Mouse (Mus musculus): ENCODE results near the gene Fignl1. TPM values are rescaled to one million over a fixed set of nuclear protein-coding genes. Genes with fewer than 3 reads are reported as not detected.

The Fignl1 gene
- polyA plus RNA-seq, 1 experiment from 2014 or later: 23.6 TPM

GRCm38 (mm10) chr11:11841590-11841989 lies 32.8 kb upstream of the Fignl1 start:
- Histone ChIP-seq H3K9me3 (no peaks in the 10 kb centered on the region), H3K4me1 (replicated peaks) (peaks cover 17% of the 10 kb centered on the region), H3K27ac (no peak overlapping the region), H3K9ac (replicated peaks) (no peak overlapping the region), H3K4me3 (replicated peaks) (no peak overlapping the region), H3K4me2 (replicated peaks) (no peak overlapping the region), H3K36me3 (no peaks in the 10 kb centered on the region), H3K27me3 (no peaks in the 10 kb centered on the region)
- 85% methylated on average over 4 of the region's 4 CpGs for WGBS
- no peak for ATAC-seq

DNA sequence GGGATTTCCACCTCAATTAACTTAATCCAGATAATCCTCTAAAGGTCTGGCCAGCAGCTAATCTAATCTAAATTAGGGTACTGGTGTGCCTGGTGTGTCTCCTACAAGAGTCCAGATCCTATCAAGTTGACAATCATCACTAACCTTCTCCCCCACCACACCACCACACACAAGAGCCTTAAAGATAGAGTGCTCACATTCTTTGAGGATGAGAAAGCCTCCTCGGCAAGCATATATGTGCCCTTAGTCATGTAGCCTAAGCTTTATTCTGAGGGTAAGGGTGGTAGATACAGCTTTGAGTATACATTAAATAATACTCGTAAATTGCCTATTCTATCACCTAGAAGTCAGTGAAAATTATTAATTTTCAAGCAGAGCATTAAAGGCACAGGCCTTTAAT lies 32.0 kb upstream of the Fignl1 start:
- Histone ChIP-seq H3K4me3 (replicated peaks) (no peak overlapping the region), H3K9me3 (no peaks in the 10 kb centered on the region), H3K4me2 (replicated peaks) (no peak overlapping the region), H3K27ac (no peak overlapping the region), H3K36me3 (no peaks in the 10 kb centered on the region), H3K4me1 (replicated peaks) (peaks cover 22% of the 10 kb centered on the region), H3K9ac (replicated peaks) (no peak overlapping the region), H3K27me3 (no peaks in the 10 kb centered on the region)
- WGBS: 66% methylated on average over 2 of the region's 2 CpGs
- ATAC-seq: no peak

DNA sequence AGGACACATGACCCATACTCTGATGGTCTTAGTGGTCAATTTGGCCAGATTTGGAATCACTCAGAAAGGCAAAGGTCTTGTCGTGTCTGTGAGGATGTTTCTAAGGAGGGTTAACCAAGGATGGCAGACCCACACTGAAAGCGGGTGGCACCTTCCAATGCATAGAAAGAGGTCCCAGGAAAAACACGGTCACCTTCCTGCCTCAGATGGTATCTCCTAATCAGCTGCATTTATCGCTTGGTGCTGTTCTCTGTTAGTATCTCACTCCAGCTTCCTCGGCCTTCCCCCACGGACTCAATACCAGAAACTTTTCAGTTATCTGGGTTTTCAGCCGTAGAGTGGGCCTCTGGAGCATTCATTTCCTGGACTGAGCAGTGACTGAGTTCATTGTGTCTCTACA lies 31.1 kb upstream of the Fignl1 start:
- WGBS: 89% methylated on average over 7 of the region's 7 CpGs
- H3K27me3 ChIP-seq: no peaks in the 10 kb centered on the region
- H3K4me2 ChIP-seq (replicated peaks): no peak overlapping the region
- H3K36me3 ChIP-seq: no peaks in the 10 kb centered on the region
- peaks cover 19% of the 10 kb centered on the region for H3K4me1 ChIP-seq (replicated peaks)
- no peak overlapping the region for H3K9ac ChIP-seq (replicated peaks)
- no peak overlapping the region for H3K27ac ChIP-seq
- no peak for ATAC-seq
- no peak overlapping the region for H3K4me3 ChIP-seq (replicated peaks)
- no peaks in the 10 kb centered on the region for H3K9me3 ChIP-seq

- no peak for ATAC-seq
- H3K9ac ChIP-seq (replicated peaks): no peak overlapping the region
- no peak overlapping the region for H3K4me3 ChIP-seq (replicated peaks)
- H3K27me3 ChIP-seq: no peaks in the 10 kb centered on the region
- 92% methylated on average over 5 of the region's 5 CpGs for WGBS
- no peak overlapping the region for H3K4me2 ChIP-seq (replicated peaks)
- no peaks in the 10 kb centered on the region for H3K9me3 ChIP-seq
- H3K4me1 ChIP-seq (replicated peaks): peaks cover 15% of the 10 kb centered on the region; the same call in 1 of the 2 replicates
- no peaks in the 10 kb centered on the region for H3K36me3 ChIP-seq
- H3K27ac ChIP-seq: no peak overlapping the region
These were observed 28.6 kb upstream of the Fignl1 start for GRCm38 (mm10) chr11:11837384-11837783.

GRCm38 (mm10) chr11:11836713-11837370 lies 28.1 kb upstream of the Fignl1 start:
- no peak for ATAC-seq
- Histone ChIP-seq H3K9me3 (no peaks in the 10 kb centered on the region), H3K27me3 (no peaks in the 10 kb centered on the region), H3K4me1 (replicated peaks) (peaks cover 21% of the 10 kb centered on the region; the same call in 1 of the 2 replicates), H3K36me3 (no peaks in the 10 kb centered on the region), H3K4me3 (replicated peaks) (no peak overlapping the region), H3K4me2 (replicated peaks) (peak overlapping the region; percentile 18; the same call in 1 of the 2 replicates), H3K9ac (replicated peaks) (no peak overlapping the region), H3K27ac (no peak overlapping the region)
- 57% methylated on average over 18 of the region's 18 CpGs for whole genome bisulfite sequencing

- no peak for ATAC-seq
- no peak overlapping the region for H3K4me3 ChIP-seq (replicated peaks)
- H3K4me1 ChIP-seq (replicated peaks): peaks cover 24% of the 10 kb centered on the region; the same call in 1 of the 2 replicates
- H3K9ac ChIP-seq (replicated peaks): no peak overlapping the region
- no peaks in the 10 kb centered on the region for H3K27me3 ChIP-seq
- 0 out of 2 replicates have a peak overlapping the region, but pooled peaks have one; percentile 2 for H3K27ac ChIP-seq
- WGBS: 50% methylated on average over 8 of the region's 8 CpGs
- no peaks in the 10 kb centered on the region for H3K9me3 ChIP-seq
- H3K36me3 ChIP-seq: no peaks in the 10 kb centered on the region
- H3K4me2 ChIP-seq (replicated peaks): peak overlapping the region; percentile 18; the same call in 1 of the 2 replicates
These were observed 27.5 kb upstream of the Fignl1 start for GRCm38 (mm10) chr11:11836262-11836661.

DNA sequence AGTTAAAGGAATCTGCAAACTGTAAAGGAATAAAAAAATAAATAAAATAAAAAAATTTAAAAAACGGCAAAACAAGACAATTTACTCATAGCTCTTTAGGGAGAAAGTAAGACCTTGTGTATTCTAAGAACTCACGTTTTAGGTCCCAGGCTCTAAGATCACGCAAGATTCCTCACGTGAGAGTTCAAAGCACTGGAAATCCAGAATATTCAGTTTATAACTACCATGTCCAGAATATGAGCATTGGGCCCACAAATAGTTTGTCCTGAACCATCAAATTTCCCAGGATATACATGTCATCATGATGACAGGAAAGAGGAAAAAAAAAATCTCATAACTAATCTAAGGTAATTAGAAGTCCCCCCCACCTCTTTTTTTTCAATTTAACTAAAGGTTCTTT lies 27.0 kb upstream of the Fignl1 start:
- ATAC-seq: no peak
- Histone ChIP-seq H3K36me3 (no peaks in the 10 kb centered on the region), H3K4me1 (replicated peaks) (peaks cover 28% of the 10 kb centered on the region), H3K27ac (no peak overlapping the region), H3K4me3 (replicated peaks) (no peak overlapping the region), H3K27me3 (no peaks in the 10 kb centered on the region), H3K9ac (replicated peaks) (no peak overlapping the region), H3K4me2 (replicated peaks) (no peak overlapping the region), H3K9me3 (no peaks in the 10 kb centered on the region)
- WGBS: 86% methylated on average over 4 of the region's 4 CpGs

GRCm38 (mm10) chr11:11835361-11835760 lies 26.6 kb upstream of the Fignl1 start:
- Histone ChIP-seq H3K36me3 (no peaks in the 10 kb centered on the region), H3K4me3 (replicated peaks) (no peak overlapping the region), H3K4me1 (replicated peaks) (peaks cover 32% of the 10 kb centered on the region), H3K27ac (no peak overlapping the region), H3K4me2 (replicated peaks) (no peak overlapping the region), H3K27me3 (no peaks in the 10 kb centered on the region), H3K9ac (replicated peaks) (no peak overlapping the region), H3K9me3 (no peaks in the 10 kb centered on the region)
- ATAC-seq: no peak
- 41% methylated on average over 6 of the region's 6 CpGs for WGBS

- H3K27me3 ChIP-seq: no peaks in the 10 kb centered on the region
- ATAC-seq: no peak
- H3K4me3 ChIP-seq (replicated peaks): no peak overlapping the region
- no peaks in the 10 kb centered on the region for H3K36me3 ChIP-seq
- WGBS: 51% methylated on average over 8 of the region's 8 CpGs
- no peak overlapping the region for H3K4me2 ChIP-seq (replicated peaks)
- no peak overlapping the region for H3K27ac ChIP-seq
- H3K9me3 ChIP-seq: no peaks in the 10 kb centered on the region
- no peak overlapping the region for H3K9ac ChIP-seq (replicated peaks)
- H3K4me1 ChIP-seq (replicated peaks): peaks cover 53% of the 10 kb centered on the region
These were observed 24.3 kb upstream of the Fignl1 start for GRCm38 (mm10) chr11:11833100-11833499.

- no peaks in the 10 kb centered on the region for H3K9me3 ChIP-seq
- H3K27ac ChIP-seq: no peak overlapping the region
- peaks cover 55% of the 10 kb centered on the region for H3K4me1 ChIP-seq (replicated peaks)
- no peak overlapping the region for H3K9ac ChIP-seq (replicated peaks)
- 41% methylated on average over 6 of the region's 6 CpGs for WGBS
- H3K4me3 ChIP-seq (replicated peaks): no peak overlapping the region
- ATAC-seq: no peak
- H3K4me2 ChIP-seq (replicated peaks): no peak overlapping the region
- H3K27me3 ChIP-seq: no peaks in the 10 kb centered on the region
- no peaks in the 10 kb centered on the region for H3K36me3 ChIP-seq
These were observed 24.0 kb upstream of the Fignl1 start for GRCm38 (mm10) chr11:11832755-11833084.

GRCm38 (mm10) chr11:11831940-11832754 lies 23.4 kb upstream of the Fignl1 start:
- Histone ChIP-seq H3K27ac (no peak overlapping the region; the same call in 1 of the 2 replicates), H3K27me3 (no peaks in the 10 kb centered on the region), H3K4me1 (replicated peaks) (peaks cover 54% of the 10 kb centered on the region), H3K4me3 (replicated peaks) (no peak overlapping the region), H3K36me3 (no peaks in the 10 kb centered on the region), H3K4me2 (replicated peaks) (no peak overlapping the region), H3K9ac (replicated peaks) (no peak overlapping the region), H3K9me3 (no peaks in the 10 kb centered on the region)
- 11% methylated on average over 6 of the region's 6 CpGs for WGBS
- no peak for ATAC-seq

GRCm38 (mm10) chr11:11831526-11831925 lies 22.8 kb upstream of the Fignl1 start:
- Histone ChIP-seq H3K9me3 (no peaks in the 10 kb centered on the region), H3K27ac (no peak overlapping the region), H3K4me3 (replicated peaks) (no peak overlapping the region), H3K9ac (replicated peaks) (no peak overlapping the region), H3K4me2 (replicated peaks) (no peak overlapping the region), H3K4me1 (replicated peaks) (peaks cover 49% of the 10 kb centered on the region), H3K36me3 (no peaks in the 10 kb centered on the region), H3K27me3 (no peaks in the 10 kb centered on the region)
- ATAC-seq: no peak
- 27% methylated on average over 6 of the region's 6 CpGs for WGBS
